Mouse (Mus musculus) mouse trophoblast stem cell (cell line): ENCODE data around the gene Eapp.
"Not testable (repeated sequence)": the region's sequence is repeated elsewhere in the genome, so short reads cannot be mapped to it uniquely, and the experiment has no call there.

Experiments
- in situ Hi-C, 2 experiments: fragments of 300-500 bp; cut with MseI, MboI; formaldehyde crosslinking; loops; 2 replicates in 1 of 2; 3 replicates in 1 of 2; pipeline ENCODE4 v1.15.1; 2025

Gene Eapp

DNA sequence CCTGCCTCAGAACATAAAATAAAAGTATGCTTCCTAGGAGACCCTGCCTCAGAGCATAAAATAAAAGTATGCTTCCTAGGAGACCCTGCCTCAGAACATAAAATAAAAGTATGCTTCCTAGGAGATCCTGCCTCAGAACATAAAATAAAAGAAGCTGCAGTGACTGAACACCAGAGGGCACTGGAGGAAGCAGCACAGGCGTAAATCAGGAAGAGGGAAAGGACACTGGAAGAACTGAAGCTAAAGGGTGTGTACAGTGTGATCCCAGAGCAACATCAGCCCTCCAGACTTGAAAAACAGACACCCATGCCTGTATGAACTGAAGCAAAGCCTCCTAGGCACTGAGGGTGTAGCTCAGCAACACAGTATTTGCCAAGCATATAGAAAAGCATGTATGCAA lies 12.5 kb downstream of the Eapp start:
- in situ Hi-C loops = no loop called here

DNA sequence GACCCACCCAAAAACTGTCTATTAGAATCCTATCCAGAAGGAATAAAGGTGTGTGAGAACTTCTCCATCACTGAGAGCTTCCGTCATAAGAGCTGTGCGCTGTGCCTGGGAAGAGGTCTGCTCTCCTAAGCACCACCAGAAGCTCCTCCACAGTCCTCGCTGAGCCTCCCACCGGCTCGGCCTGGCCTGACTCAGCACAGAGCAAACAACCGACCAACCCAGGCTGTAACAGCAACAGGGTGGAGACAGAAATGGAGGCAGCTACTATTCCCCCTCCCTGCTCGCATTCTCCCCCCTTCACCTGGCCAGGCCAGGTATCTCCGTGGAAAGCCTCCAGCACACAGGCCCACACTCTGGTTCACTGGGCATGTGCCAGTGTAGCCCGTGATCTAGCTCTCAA lies 19.0 kb downstream of the Eapp start:
- in situ Hi-C loops = no loop called here

DNA sequence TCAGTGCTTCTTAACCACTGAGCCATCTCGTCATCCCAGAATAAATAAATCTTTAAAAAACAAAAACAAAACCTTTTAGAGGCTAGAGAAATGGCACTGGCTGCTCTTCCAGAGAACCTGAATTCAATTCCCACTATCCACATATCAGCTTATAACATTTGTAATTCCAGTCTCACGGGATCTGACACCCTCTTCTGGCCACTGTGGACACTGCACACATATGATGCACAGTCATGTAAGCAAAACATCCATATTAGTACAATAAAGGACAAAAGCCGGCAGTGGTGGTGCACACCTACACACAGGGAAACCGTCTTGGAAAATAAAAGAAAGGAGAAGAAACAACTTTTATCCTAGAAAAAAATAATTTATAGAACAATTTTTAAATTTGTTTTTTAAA lies 20.3 kb downstream of the Eapp start:
- in situ Hi-C loops = no loop called here

DNA sequence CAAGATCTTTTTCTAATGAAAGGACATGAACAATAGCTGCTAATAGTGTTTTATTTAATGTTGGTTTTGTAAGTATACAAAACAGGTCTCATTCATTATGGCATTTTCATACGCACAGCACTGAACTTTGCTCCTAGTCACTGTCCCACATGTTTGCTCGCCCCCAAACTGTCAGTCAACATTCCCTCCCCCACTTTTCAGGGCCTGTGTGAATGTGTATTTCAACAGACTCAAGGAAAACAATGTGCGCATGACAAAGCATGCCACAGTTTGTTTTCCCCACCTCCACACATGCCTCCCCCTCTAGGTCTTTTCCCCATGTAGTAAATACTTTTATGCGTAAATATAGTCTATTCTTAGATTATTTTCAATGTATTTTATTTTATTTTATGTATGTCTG lies 24.4 kb downstream of the Eapp start:
- in situ Hi-C loops = no loop called here

DNA sequence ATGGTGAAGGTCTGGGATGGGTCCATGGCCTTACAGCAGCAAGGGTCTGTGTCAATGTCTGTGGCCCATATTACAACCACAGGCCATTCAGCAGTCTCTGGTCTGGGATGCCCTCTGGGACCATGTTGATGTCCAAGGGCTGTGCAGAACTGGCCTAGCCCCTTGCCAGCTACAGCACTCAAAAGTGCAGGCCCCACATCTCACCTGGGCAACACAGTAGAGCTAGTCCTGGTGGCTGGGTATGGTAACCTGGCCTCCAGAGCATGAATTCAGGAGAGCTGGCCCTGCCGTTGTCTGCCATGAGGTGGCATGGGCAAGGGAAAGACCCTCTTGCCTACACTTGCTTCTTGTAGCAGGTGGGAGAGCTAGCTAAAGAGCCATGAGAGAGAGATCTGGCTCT lies 27.6 kb downstream of the Eapp start:
- in situ Hi-C loops = no loop called here

DNA sequence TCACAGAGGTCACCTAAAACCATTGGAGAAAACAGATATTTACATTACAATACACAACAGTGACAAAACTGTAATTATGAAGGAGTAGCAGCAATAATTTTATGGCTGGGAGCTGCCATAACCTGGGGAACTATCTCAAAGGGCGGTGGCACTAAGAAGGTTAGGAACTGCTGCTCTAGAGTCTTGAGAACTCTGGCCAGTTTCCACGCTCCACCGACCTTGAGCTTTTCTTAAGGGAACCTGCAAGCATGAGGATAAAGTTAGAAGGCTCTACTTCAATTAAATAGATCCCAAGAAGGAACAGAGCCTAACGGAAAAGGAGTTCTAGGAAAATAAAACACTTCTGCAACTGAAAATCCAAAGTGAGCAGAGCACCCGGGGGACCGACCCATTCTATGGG lies 30.2 kb downstream of the Eapp start:
- in situ Hi-C loops = no loop called here

DNA sequence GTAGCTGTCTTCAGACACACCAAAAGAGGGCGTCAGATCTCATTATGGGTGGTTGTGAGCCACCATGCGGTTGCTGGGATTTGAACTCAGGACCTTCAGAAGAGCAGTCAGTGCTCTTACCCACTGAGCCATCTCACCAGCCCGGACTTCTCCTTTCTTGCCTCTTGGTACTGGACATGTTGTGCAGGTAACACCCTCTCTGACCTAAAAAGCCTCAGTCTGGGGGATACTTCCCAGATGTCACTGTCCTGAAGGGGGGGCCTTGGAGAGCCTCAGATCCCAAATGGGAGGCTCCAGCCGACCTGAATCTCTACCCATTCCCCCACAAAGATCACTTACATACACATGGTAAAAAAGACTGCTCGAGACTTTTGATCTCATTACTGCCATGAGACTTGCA lies 34.2 kb downstream of the Eapp start:
- in situ Hi-C loops = not testable (repeated sequence)

DNA sequence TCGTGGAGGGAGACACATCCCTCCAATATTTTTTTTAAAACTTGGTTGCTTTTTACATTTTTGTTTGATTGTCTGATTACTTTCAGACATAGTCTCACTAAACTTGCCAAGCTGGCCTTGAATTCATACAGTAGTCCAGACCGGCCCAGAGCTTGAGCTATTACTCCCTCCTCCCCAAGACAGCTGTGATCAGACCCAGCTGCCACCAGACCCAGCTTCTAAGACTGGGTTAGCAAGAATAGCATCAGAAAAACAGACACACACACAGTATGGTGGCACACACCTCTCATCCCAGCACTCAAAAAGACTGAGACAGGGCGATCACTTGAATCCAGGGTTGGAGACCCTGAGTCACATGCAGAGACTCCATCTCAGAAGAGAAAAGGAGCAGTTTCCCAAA lies 35.8 kb downstream of the Eapp start:
- in situ Hi-C loops = no loop called here

DNA sequence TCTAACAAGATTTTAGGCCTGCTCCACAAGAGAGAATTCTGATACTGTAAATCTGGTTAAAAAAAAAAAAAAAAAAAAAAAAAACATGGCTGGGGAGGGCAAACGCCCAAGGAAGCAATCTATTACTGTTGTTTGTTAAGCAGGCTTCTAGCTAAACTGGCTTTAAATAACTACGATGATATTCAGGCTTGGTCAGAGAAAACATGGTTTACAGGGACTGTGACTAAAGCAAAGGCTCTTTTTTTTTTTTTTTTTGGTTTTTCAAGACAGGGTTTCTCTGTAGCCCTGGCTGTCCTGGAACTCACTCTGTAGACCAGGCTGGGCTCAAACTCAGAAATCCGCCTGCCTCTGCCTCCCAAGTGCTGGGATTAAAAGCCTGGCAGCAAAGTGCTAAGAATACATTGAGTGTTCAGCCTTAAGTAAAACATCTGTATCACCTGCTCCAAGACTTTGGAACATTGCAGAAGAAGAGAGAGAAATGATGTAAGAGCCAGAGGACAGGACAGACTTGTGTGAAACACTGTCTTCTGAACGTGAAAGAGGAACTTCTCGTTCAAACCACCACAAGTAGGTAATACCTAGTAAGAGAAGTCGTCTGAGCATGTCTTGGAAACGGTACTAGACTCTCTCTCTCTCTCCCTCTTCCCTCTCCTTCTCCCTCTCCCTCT lies 37.1 kb downstream of the Eapp start:
- in situ Hi-C loops = no loop called here

DNA sequence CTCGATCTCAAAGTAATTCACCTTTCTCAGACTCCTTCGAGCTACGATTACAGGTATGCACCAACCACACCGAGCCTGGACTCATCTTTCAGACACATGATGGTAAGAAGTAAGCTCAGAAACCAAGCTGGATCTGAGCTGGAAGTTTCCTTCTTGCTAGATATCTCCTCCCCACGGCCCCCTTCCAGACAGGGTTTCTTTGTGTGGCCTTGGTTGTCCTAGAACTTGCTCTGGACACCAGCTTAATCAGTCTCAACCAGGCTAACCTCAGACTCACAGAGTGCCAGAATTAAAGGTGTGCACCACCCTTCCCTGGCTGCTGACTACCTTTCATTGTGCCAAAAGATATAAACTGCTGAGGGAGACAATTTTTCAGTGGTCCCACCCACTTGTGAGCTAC lies 37.7 kb downstream of the Eapp start:
- in situ Hi-C loops = no loop called here

DNA sequence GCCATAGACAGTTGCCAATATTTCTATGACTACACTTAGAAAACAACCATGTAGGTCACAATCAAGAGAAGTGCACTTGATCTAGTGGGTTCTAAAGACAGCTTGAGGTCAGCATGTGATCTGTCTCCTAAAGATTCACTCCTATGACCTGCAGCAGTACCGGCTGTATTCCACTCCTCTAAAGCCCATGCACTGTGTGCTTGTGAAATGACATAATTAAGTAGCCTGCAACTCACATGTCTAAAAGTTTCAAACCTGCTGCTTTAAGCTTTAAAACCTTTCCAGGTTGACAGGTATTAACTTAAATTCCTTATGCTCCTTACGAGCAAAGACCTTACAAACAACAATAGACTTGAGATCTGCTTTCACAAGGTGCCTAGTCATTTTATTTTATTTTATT lies 38.5 kb downstream of the Eapp start:
- in situ Hi-C loops = no loop called here

DNA sequence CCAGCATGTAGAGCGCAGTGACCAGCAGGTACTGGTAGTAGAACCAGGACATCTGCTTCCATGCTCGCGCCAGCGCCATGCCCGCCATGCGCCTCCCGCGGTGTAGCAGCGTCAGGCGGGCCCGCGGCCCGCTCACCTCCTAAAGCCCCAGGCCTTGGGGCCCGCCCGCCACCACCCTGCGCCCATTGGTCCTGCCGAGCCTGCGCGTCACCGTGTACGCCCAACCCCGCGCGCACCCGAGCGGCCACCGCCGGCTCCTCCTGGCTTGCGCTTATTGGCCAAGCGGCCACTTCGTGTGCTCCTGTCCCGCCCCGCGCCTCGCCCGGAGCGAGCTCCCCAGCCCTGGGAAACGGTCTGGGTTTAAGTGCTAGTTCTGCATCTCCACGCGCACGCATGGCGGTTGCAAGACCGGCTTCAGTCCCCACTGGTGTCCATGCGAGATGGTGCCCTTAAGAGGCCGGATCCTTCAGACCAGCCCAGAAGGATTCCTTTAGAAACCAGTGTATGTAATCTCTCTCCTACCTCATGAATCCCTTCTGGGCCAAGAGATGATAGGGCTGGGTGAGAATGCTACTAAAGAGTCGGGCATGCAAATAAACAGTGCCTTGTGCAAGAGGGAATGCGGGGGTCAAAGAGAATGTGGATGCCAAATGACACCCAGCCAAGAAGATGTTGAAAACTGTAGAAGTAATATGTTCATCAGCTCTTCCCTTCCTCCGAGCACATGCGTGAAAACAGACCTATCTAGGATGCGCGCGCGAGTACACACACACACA lies 39.1 kb downstream of the Eapp start, which contains the start of gene Sptssa:
Gene Sptssa, minus strand, starts transcription at position 178 of the 776 bp plus-strand sequence.
- in situ Hi-C loops = no loop called here

DNA sequence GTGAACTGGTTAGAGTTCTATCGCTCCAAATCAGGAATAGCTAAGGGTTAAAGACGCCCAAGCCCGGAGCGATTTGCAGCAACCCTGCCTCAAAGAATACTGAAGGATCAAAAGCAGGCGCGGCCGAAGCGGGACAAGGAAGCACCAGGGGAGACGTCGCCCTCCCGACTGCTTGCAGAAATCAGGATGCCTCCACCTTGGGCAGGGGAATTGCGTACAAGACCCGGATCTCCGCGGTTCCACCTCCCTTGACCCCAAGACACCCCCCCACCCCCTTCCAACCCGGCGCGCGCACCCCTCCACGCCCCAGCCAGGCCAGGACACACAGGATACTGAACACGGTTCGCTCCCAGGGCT lies 39.7 kb downstream of the Eapp start:
- in situ Hi-C loops = no loop called here

DNA sequence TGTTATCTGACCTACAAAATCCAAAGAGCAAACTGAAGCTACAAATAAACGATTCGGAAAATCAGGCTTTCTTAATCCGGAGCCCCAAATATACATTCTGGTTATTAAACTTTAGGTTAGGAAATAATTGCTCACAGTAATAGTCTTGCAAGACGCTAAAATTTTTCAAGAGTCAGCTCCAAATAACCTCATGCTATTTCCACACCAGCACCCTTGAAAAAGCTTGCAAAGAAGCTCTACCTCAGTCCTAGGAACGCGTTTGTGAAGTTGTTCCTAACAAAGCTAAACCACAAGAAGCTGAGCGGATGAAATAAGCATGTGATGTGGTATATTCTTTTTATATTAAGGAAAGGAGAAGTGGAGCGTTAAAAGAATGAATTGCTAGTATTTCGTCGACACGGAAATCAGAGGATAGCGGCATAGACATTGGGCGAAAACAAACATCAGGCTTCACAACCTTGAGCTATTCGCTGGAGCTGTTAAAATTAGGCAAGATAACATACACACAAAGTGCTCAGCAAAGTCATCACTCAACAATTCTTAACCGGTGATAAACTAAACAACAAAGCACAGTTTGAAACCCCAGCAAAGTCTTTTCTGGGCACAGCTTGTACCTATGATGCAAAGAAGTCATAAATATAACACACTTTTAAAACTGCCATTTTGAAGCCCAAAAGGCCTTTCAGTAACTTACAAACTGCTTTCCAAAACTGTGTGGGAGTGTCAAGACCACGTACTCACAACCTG lies 40.2 kb downstream of the Eapp start:
- in situ Hi-C loops = no loop called here

DNA sequence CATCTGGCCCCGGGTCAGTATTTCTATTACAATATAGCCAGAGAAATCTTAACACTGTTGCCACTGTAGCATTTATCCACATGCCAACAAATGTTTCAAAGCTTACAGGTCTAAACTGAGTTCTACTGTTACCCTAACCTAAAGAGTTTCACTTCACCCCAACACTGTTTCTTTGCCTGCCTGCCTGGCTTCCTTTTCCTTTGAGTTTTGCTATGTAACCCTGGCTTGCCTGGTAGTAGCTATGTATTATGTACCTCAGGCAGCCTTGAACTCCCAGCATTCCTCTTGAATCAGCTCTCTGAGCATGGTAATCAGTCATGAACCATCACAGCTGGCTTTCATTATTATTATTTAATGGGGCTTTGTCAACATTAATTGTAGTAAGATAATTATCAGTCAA lies 41.0 kb downstream of the Eapp start:
- in situ Hi-C loops = no loop called here

DNA sequence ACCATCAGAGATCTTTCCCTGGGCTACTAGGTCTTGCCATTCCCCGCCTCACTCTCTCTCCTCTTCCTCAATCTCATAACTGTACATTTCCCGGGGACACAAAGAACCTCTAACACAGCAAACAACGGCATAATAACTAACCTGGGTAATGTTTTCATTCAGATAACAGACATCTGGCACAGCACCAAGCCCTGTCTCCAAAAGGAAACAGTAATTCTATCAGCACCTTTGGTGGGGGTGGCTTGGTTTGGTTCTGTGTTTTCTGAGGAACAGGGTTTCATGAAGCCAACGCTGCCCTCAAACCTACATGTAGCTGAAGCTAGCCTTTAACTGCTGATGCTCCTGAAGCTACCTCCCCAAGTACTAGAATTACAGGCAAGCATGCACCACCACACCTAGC lies 41.6 kb downstream of the Eapp start:
- in situ Hi-C loops = no loop called here

DNA sequence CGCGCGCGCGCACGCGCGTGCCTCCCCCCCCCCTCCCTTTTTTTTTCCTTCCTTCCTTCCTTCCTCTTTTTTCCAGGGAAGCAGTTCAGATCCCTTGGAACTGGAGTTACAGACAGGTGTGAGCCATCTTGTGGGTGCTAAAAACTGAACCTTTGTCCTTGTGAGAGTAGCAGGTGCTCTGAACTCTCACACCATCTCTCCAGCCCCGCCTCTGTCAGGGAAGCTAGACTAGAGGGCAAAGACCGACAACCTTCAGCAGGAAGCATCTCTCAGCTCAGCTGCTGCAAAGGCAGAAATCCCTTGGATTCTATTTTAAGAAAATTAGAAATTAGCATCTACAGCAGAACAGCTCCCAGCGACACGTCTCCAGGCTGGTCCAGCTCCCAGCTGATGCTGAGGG lies 43.4 kb downstream of the Eapp start:
- in situ Hi-C loops = no loop called here

DNA sequence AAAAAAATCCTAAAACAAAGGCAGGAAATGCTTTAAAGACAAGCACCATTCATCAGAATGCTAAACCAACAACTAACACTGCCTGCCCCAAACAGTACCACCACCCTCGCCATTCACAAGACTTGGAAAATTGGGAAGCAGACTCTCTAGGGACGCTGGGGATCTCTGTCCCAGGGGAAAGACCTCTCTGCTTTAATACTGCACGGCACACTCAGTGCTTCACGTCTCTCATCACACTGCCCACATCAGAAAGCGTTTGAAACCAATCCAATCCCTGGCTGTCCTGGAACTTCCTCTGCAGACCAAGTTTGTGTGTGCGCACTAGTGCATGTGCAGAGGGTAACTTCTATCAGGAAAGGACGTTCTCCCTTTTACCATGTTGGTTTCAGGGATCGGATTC lies 43.9 kb downstream of the Eapp start:
- in situ Hi-C loops = no loop called here

DNA sequence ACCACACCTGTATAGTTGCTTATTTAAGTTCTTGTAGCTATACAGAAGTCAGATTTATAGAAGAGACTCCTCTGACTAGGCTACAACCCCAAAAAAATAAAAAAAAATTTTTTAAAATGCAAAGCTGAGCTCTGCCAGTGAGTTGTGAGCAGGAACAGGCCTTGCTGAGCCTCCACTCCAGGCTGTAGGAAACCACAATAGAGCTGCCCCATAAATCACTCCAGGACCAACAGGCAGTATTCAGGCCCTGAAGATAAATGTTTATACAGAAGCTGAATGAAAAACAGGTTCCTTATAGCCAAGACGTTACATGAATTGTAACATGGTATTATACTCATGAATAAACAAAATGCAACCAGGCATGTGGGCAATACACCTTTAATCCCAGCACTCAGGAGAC lies 44.5 kb downstream of the Eapp start:
- in situ Hi-C loops = no loop called here

DNA sequence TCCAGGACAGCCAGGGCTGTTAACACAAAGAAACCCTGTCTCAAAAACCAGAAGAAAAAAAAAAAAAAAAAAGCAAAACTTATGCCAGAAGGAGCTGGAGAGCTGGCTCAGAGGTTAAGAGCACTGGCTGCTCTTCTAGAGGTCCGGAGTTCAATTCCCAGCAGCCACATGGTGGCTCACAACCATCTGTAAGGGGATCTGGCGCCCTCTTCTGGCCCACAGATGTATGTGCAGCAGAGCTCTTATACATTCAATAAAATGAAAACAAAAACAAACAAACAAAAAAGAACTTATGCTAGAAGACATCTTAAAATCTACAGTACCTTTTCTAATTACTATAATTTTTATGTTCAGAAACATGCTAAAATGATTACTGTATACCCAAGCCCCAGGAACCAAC lies 50.8 kb downstream of the Eapp start:
- in situ Hi-C loops = no loop called here

DNA sequence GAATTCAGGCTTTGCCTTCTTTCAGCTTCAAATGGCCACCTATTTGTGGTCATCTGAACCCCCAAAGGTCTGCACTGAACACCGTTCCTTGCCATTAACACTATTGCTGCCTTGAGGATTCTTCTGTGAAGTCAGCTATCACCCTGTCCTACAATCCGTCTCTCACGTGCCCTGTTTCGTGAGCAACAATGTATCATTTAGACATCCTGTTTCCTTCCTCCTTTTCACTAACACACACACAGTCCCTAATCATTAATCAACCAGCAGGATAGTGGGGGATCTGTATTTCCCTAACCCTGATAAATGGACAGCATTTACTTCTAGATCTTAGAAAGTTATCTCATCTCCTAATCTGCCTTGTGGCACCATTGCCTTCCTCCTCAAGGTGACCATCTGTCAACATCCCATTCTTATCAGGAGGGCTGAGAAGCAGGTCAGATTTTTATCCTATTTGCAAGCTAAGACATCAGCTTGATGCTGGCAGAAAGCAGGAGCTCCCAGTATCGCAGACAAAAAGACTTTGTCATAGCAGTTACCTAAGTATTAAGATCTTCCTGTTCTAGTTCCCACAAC lies 52.3 kb downstream of the Eapp start:
- in situ Hi-C loops = no loop called here

DNA sequence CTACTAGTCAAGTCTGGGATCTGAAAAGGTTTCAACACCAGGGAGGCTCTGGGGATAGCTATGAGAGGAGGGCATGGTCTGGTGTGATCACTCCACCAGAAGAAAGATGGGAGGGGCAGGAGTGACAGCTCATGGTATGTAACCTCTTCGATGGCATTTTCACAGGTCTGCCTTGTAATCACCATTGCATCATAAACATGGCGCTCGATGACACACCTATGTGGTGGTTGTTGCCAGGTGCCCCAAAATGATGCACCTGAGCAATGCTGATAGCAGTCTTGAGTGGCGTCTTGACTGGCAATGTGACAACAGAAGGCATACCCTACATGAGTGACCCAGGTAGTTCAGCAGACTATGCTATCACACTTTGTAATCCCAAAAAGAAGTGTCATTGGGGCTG lies 54.3 kb downstream of the Eapp start:
- in situ Hi-C loops = no loop called here

DNA sequence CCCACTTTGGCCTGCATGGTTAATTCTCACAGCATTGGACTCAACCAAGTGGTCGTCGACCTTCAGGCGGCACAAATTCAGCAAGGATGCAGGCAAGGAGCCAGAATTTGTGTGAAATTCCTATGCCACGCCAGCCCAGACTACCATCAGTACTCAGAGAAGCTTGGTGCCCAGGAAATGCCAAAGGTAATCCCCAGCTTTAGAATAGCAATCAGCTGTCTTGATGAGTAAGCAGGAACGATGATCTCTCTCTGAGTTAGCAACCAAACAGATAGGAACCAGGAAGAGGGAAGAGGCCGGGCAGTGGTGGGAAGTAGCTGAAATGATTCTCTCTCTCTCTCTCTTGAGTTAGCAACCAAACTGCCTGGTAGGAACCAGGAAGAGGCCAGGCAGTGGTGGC lies 55.4 kb downstream of the Eapp start:
- in situ Hi-C loops = no loop called here
